Comparison of ENCODE assay signal across 12 mouse cellular contexts in the genomic region with DNA sequence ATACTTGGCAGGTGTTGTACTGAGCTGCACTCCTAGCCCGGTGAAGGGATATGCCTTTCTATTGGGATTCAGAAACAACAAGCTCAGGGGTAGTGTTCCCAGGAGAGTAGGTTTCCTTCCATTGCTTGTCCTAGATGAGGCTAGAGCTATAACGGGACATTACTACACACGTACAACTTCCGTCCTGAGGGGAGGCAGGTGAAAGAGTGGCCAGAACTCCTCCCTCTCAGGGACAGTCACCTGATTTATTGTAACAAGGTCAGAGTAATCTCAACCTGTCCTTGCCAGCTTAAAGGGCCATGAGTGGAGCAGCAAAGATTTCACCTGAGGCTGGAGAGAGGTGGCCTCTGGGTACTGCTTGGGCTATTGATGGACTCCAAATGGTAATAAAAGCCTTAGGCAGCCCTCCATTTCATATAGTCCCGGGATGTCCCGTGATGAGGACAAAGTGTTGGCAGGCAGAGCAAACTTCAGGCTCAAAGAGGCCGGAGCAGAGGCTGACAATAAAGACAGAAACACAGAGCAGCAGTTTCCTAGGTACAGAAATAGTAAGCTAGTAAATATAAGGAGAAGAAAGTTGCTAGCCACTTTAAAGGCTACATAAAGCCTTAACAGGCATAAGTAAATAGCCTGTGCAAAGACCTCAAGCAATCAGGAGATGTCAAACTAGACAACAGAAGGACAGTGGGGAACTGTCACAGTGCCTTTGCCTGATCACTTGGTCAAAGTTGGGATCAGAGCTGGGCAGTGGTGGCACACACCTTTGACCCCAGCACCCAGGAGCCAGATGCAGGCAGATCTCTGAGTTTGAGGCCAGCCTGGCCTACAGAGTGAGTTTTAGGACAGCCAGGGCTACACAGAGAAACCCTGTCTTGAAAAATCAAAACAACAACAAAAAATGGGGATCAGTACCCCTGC. TPM values are rescaled to one million over a fixed set of nuclear protein-coding genes. Genes with fewer than 3 reads are reported as not detected.
DNase-seq lines count a peak whose midpoint lies in the region; ATAC-seq and TF ChIP-seq lines count a peak whose summit lies in the region.
"Had no signal": no experiment of that assay in that cellular context is flagged by ENCODE, and none has a peak within 500 bp of the region (broad histone marks: within the 10 kb centered on the region; RNA-seq: fewer than 3 reads in every experiment).

No protein-coding gene starts in this region.

- TF ChIP-seq CTCF in heart, postnatal 0 days (IDR thresholded peaks at IDR 0.05; ENCODE audit: low read depth): no peak

- no peak overlapping the region for H3K4me3 ChIP-seq in heart, postnatal 0 days (ENCODE audit: low read depth, low read length)
- no peak overlapping the region for H3K4me3 ChIP-seq in liver, embryonic 15.5 days (replicated peaks)
- H3K4me3 ChIP-seq: megakaryocyte, embryonic 14.5 days had no signal

- peak; percentile 87 for ATAC-seq in heart, postnatal 0 days (ENCODE audit: insufficient read depth, low read depth)
- ATAC-seq in liver, embryonic 15.5 days (ENCODE audit: insufficient read depth): no peak
- no peak for ATAC-seq in erythroid progenitor cell, adult 5-6 weeks (replicated peaks; ENCODE audit: low FRiP score, poor library complexity, severe bottlenecking)
- ATAC-seq: forebrain, postnatal 0 days had no signal

- peaks cover 27% of the 10 kb centered on the region for H3K36me3 ChIP-seq in heart, postnatal 0 days (replicated peaks; ENCODE audit: control insufficient read depth, insufficient read depth, low read length)
- peaks cover 20% of the 10 kb centered on the region for H3K36me3 ChIP-seq in liver, embryonic 15.5 days (replicated peaks)

- H3K9me3 ChIP-seq in heart, postnatal 0 days (replicated peaks; ENCODE audit: control insufficient read depth, low read length): no peaks in the 10 kb centered on the region
- H3K9me3 ChIP-seq in liver, embryonic 15.5 days (replicated peaks): no peaks in the 10 kb centered on the region
- H3K9me3 ChIP-seq: megakaryocyte, embryonic 14.5 days had no signal

- DNase-seq in kidney, adult 11 months: peak; percentile 76
- no peak for DNase-seq in kidney, postnatal 4 days
- peak; percentile 73 for DNase-seq in heart, adult 8-10 months (ENCODE audit: low spot score)
- DNase-seq in heart, postnatal 0 days (ENCODE audit: low spot score): peak; percentile 85
- no peak for DNase-seq in right cerebral cortex, postnatal 14 days
- DNase-seq: forebrain, postnatal 0 days; layer of hippocampus, adult 9-11 months; thymus, postnatal 25 days had no signal

- TF ChIP-seq EP300 in heart, postnatal 0 days (IDR thresholded peaks at IDR 0.05; ENCODE audit: low read depth): peak; percentile 79; the same call in 1 of the 2 replicates

- H3K4me1 ChIP-seq in heart, postnatal 0 days (ENCODE audit: control insufficient read depth, insufficient read depth): peaks cover 31% of the 10 kb centered on the region
- H3K4me1 ChIP-seq in liver, embryonic 15.5 days (replicated peaks): peaks cover 68% of the 10 kb centered on the region

- 0 out of 2 replicates have a peak overlapping the region, but pooled peaks have one; percentile 2 for H3K9ac ChIP-seq in heart, postnatal 0 days (replicated peaks; ENCODE audit: low read depth, low read length)
- H3K9ac ChIP-seq in liver, embryonic 15.5 days: no peak overlapping the region
- H3K9ac ChIP-seq: forebrain, postnatal 0 days; hindbrain, embryonic 14.5 days had no signal

- no peak overlapping the region for H3K4me2 ChIP-seq in heart, postnatal 0 days (ENCODE audit: low read depth, low read length)
- no peak overlapping the region for H3K4me2 ChIP-seq in liver, embryonic 15.5 days
- H3K4me2 ChIP-seq: hindbrain, embryonic 14.5 days had no signal

- WGBS in heart, postnatal 0 days: 29% methylated on average over 7 of the region's 7 CpGs
- WGBS in liver, embryonic 15.5 days (ENCODE audit: insufficient replicate concordance): 85% methylated on average over 7 of the region's 7 CpGs

- no peaks in the 10 kb centered on the region for H3K27me3 ChIP-seq in heart, postnatal 0 days (ENCODE audit: control insufficient read depth, insufficient read depth, low read length)
- H3K27me3 ChIP-seq in liver, embryonic 15.5 days: no peaks in the 10 kb centered on the region
- H3K27me3 ChIP-seq: megakaryocyte, embryonic 14.5 days had no signal

- peak overlapping the region; percentile 84 for H3K27ac ChIP-seq in heart, postnatal 0 days (ENCODE audit: low read depth)
- peak overlapping the region; percentile 45 for H3K27ac ChIP-seq in liver, embryonic 15.5 days (replicated peaks)
- H3K27ac ChIP-seq: hindbrain, embryonic 14.5 days had no signal

RNA-seq across cellular contexts. Expression of gene Ap5s1, which starts 9.3 kb away (rescaled TPM):
- 10 to 100 TPM; 31.8 to 42.6 (median 37.9) TPM for total RNA-seq in heart, adult 8-10 months (2022)
- total RNA-seq in heart, postnatal 0 days (2014; rRNA removed; ENCODE audit: low replicate concordance): 95.1 and 107 TPM in 2 replicates
- polyA plus RNA-seq in heart, postnatal 0 days (2015; fragmentation: Nextera tagmentation; extraction: Ambion mirVana): 63.6 and 65.5 TPM in 2 replicates
- 16.6 and 18.3 TPM in 2 replicates for polyA plus RNA-seq in liver, embryonic 15.5 days (2015; fragmentation: Nextera tagmentation; extraction: Ambion mirVana)
- 10.8 and 11.3 TPM in 2 replicates for total RNA-seq in erythroid progenitor cell, adult 5-6 weeks (2015; ENCODE audit: low replicate concordance)
- 10.9 and 11.4 TPM in 2 replicates for total RNA-seq in erythroid progenitor cell, adult 5-6 weeks (2017; ENCODE audit: low replicate concordance)

RNA-seq across cellular contexts. Expression of gene Mavs, which starts 17.7 kb away (rescaled TPM):
- 10 to 100 TPM; 65.6 to 80.8 (median 72.3) TPM for total RNA-seq in heart, adult 8-10 months (2022)
- 32.5 and 38.0 TPM in 2 replicates for total RNA-seq in heart, postnatal 0 days (2014; rRNA removed; ENCODE audit: low replicate concordance)
- 27.4 and 27.8 TPM in 2 replicates for polyA plus RNA-seq in heart, postnatal 0 days (2015; fragmentation: Nextera tagmentation; extraction: Ambion mirVana)
- 29.8 and 33.5 TPM in 2 replicates for polyA plus RNA-seq in liver, embryonic 15.5 days (2015; fragmentation: Nextera tagmentation; extraction: Ambion mirVana)
- total RNA-seq in erythroid progenitor cell, adult 5-6 weeks (2015; ENCODE audit: low replicate concordance): 27.0 and 33.1 TPM in 2 replicates
- total RNA-seq in erythroid progenitor cell, adult 5-6 weeks (2017; ENCODE audit: low replicate concordance): 12.3 and 16.3 TPM in 2 replicates

RNA-seq across cellular contexts. Expression of gene Spef1, which starts 29.1 kb away (rescaled TPM):
- 1 to 10 TPM; 4.4 to 6.2 (median 4.9) TPM for total RNA-seq in heart, adult 8-10 months (2022)
- total RNA-seq in heart, postnatal 0 days (2014; rRNA removed; ENCODE audit: low replicate concordance): 5.2 and 5.9 TPM in 2 replicates
- polyA plus RNA-seq in heart, postnatal 0 days (2015; fragmentation: Nextera tagmentation; extraction: Ambion mirVana): 0.97 and 1.2 TPM in 2 replicates
- polyA plus RNA-seq in liver, embryonic 15.5 days (2015; fragmentation: Nextera tagmentation; extraction: Ambion mirVana): 1.6 and 1.8 TPM in 2 replicates
- 4.6 and 4.7 TPM in 2 replicates for total RNA-seq in erythroid progenitor cell, adult 5-6 weeks (2015; ENCODE audit: low replicate concordance)
- 4.1 and 6.4 TPM in 2 replicates for total RNA-seq in erythroid progenitor cell, adult 5-6 weeks (2017; ENCODE audit: low replicate concordance)

RNA-seq across cellular contexts. Expression of gene Cdc25b, which starts 29.5 kb away (rescaled TPM):
- total RNA-seq in heart, adult 8-10 months (2022): 1 to 10 TPM; 4.3 to 4.9 (median 4.5) TPM
- total RNA-seq in heart, postnatal 0 days (2014; rRNA removed; ENCODE audit: low replicate concordance): 15.3 and 31.9 TPM in 2 replicates
- polyA plus RNA-seq in heart, postnatal 0 days (2015; fragmentation: Nextera tagmentation; extraction: Ambion mirVana): 12.1 and 15.0 TPM in 2 replicates
- polyA plus RNA-seq in liver, embryonic 15.5 days (2015; fragmentation: Nextera tagmentation; extraction: Ambion mirVana): 236 and 279 TPM in 2 replicates
- 345 and 367 TPM in 2 replicates for total RNA-seq in erythroid progenitor cell, adult 5-6 weeks (2015; ENCODE audit: low replicate concordance)
- 664 and 783 TPM in 2 replicates for total RNA-seq in erythroid progenitor cell, adult 5-6 weeks (2017; ENCODE audit: low replicate concordance)

RNA-seq across cellular contexts. Expression of gene Cenpb, which starts 36.3 kb away (rescaled TPM):
- total RNA-seq in heart, adult 8-10 months (2022): 10 to 100 TPM; 89.5 to 93.4 (median 90.3) TPM
- 62.9 and 84.8 TPM in 2 replicates for total RNA-seq in heart, postnatal 0 days (2014; rRNA removed; ENCODE audit: low replicate concordance)
- polyA plus RNA-seq in heart, postnatal 0 days (2015; fragmentation: Nextera tagmentation; extraction: Ambion mirVana): 7.1 and 7.8 TPM in 2 replicates
- 4.1 and 5.4 TPM in 2 replicates for polyA plus RNA-seq in liver, embryonic 15.5 days (2015; fragmentation: Nextera tagmentation; extraction: Ambion mirVana)
- 8.3 and 8.8 TPM in 2 replicates for total RNA-seq in erythroid progenitor cell, adult 5-6 weeks (2015; ENCODE audit: low replicate concordance)
- total RNA-seq in erythroid progenitor cell, adult 5-6 weeks (2017; ENCODE audit: low replicate concordance): 12.5 and 15.1 TPM in 2 replicates

Comparison
In these comparisons a context has a peak if more than half of its experiments do, and no peak if none do; other contexts are left out.
1. DNase-seq: peak in kidney, adult 11 months (single experiment), heart, adult 8-10 months (single experiment) and heart, postnatal 0 days (single experiment); none in kidney, postnatal 4 days (0 of 2) and right cerebral cortex, postnatal 14 days (single experiment).